Mouse (Mus musculus): ENCODE results near the gene Ugt1a7c.

- TF ChIP-seq POLR2A (IDR thresholded peaks at IDR 0.05; ENCODE audit: control insufficient read depth, extremely low read depth, insufficient read depth, low read length, poor library complexity) (no peak), CTCF (IDR thresholded peaks at IDR 0.05; ENCODE audit: borderline replicate concordance, control insufficient read depth, extremely low read depth, insufficient read depth, low read length, poor library complexity) (no peak)
Observed at GRCm38 (mm10) chr1:88179657-88180056, 84.8 kb downstream of the Ugt1a7c start.

Data from thymus, adult 2 months (tissue).